Comparison of ENCODE assay signal across 16 mouse cellular contexts in the genomic region with DNA sequence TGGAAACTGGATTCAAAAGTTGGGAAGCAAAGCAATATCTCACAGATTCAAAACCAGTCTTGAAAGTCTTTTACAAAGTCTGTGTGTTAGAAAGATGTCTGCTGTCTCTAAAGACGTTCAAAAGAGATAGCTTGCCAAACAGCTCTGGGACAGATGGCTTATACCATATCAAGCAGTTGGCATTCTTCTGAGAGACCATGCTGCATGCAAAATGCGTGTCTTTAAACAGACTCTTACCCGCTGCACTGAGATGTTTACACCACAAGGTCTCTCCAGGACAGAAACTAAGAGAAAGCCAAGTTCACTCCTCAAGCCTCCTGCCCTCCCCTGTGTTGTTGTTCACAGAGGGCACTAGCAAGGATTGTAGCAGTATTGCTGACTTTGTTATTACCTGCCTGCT.
DNase-seq lines count a peak whose midpoint lies in the region; ATAC-seq and TF ChIP-seq lines count a peak whose summit lies in the region.
"Had no signal": no experiment of that assay in that cellular context is flagged by ENCODE, and none has a peak within 500 bp of the region (broad histone marks: within the 10 kb centered on the region; RNA-seq: fewer than 3 reads in every experiment).

No protein-coding gene starts in this region.

- H3K4me3 ChIP-seq in forebrain, embryonic 13.5 days: no peak overlapping the region
- no peak overlapping the region for H3K4me3 ChIP-seq in forebrain, embryonic 11.5 days (ENCODE audit: low read depth, low read length)
- H3K4me3 ChIP-seq in lung, adult 2 months (replicated peaks; ENCODE audit: extremely low read depth, low read depth, low read length): no peak overlapping the region
- H3K4me3 ChIP-seq: erythroblast, embryonic 14.5 days; liver, embryonic 15.5 days; megakaryocyte, embryonic 14.5 days had no signal

- DNase-seq in forebrain, embryonic 11.5 days (ENCODE audit: low spot score): no peak
- peak; percentile 2 for DNase-seq in lung, postnatal 36 days
- no peak for DNase-seq in lung, adult 2 months
- DNase-seq in left cerebral cortex, postnatal 36 days (ENCODE audit: low spot score in 2 of 2): peak; percentile 36 to 40
- DNase-seq in adipocyte (ENCODE audit: low spot score): no peak
- DNase-seq in adrenal gland, postnatal 10 days: no peak
- DNase-seq: adrenal gland, adult 8-10 months; cerebellum, adult 11 months; gastrocnemius, postnatal 25 days; kidney, adult 9 months had no signal

- no peaks in the 10 kb centered on the region for H3K27me3 ChIP-seq in forebrain, embryonic 13.5 days
- no peaks in the 10 kb centered on the region for H3K27me3 ChIP-seq in forebrain, embryonic 11.5 days (ENCODE audit: control insufficient read depth, insufficient read depth, low read length)
- H3K27me3 ChIP-seq: liver, embryonic 15.5 days; megakaryocyte, embryonic 14.5 days had no signal

- no peaks in the 10 kb centered on the region for H3K9me3 ChIP-seq in forebrain, embryonic 13.5 days (replicated peaks)
- H3K9me3 ChIP-seq in forebrain, embryonic 11.5 days (ENCODE audit: control insufficient read depth, low read length): no peaks in the 10 kb centered on the region
- H3K9me3 ChIP-seq: liver, embryonic 15.5 days; megakaryocyte, embryonic 14.5 days had no signal

- ATAC-seq in forebrain, embryonic 13.5 days: peak; percentile 70; the same call in 1 of the 2 replicates
- ATAC-seq in forebrain, embryonic 11.5 days (replicated peaks; ENCODE audit: low FRiP score): no peak
- ATAC-seq in cerebellum, adult (ENCODE audit: insufficient number of reproducible peaks, low FRiP score, low TSS enrichment): no peak
- ATAC-seq: hindbrain, embryonic 16.5 days had no signal

- no peak overlapping the region for H3K4me2 ChIP-seq in forebrain, embryonic 13.5 days
- no peak overlapping the region for H3K4me2 ChIP-seq in forebrain, embryonic 11.5 days (ENCODE audit: low read depth, low read length, severe bottlenecking)
- H3K4me2 ChIP-seq: liver, embryonic 15.5 days had no signal

- TF ChIP-seq POLR2A in lung, adult 2 months (IDR thresholded peaks at IDR 0.05; ENCODE audit: borderline replicate concordance, extremely low read depth, low read depth, low read length): no peak

- H3K9ac ChIP-seq in forebrain, embryonic 13.5 days: no peak overlapping the region
- no peak overlapping the region for H3K9ac ChIP-seq in forebrain, embryonic 11.5 days (ENCODE audit: low read length)
- H3K9ac ChIP-seq: liver, embryonic 15.5 days had no signal

- no peaks in the 10 kb centered on the region for H3K36me3 ChIP-seq in forebrain, embryonic 13.5 days (ENCODE audit: poor library complexity, severe bottlenecking)
- no peaks in the 10 kb centered on the region for H3K36me3 ChIP-seq in forebrain, embryonic 11.5 days (ENCODE audit: control insufficient read depth, insufficient read depth, low read length)
- H3K36me3 ChIP-seq: liver, embryonic 15.5 days had no signal

- WGBS in forebrain, embryonic 13.5 days: 70% methylated on average over 3 of the region's 3 CpGs
- WGBS in forebrain, embryonic 11.5 days: 80% methylated on average over 3 of the region's 3 CpGs
- 33% methylated on average over 3 of the region's 3 CpGs for WGBS in lung, adult 2 months

- no peak overlapping the region for H3K27ac ChIP-seq in forebrain, embryonic 13.5 days
- no peak overlapping the region for H3K27ac ChIP-seq in forebrain, embryonic 11.5 days (ENCODE audit: low read depth, low read length)
- H3K27ac ChIP-seq: liver, embryonic 15.5 days had no signal

- TF ChIP-seq CTCF in lung, adult 2 months (IDR thresholded peaks at IDR 0.05; ENCODE audit: insufficient read depth, low read length): no peak

- intact Hi-C loops in left cerebral cortex, postnatal 36 days (cut with DNase I): no loop called here

- no peaks in the 10 kb centered on the region for H3K4me1 ChIP-seq in forebrain, embryonic 13.5 days
- no peaks in the 10 kb centered on the region for H3K4me1 ChIP-seq in forebrain, embryonic 11.5 days (replicated peaks; ENCODE audit: control insufficient read depth, insufficient read depth, low read length)
- H3K4me1 ChIP-seq in lung, adult 2 months (ENCODE audit: control insufficient read depth, insufficient read depth, low read length): no peaks in the 10 kb centered on the region
- H3K4me1 ChIP-seq: megakaryocyte, embryonic 14.5 days had no signal

Comparison
In these comparisons a context has a peak if more than half of its experiments do, and no peak if none do; other contexts are left out.
1. DNase-seq: peak in lung, postnatal 36 days (single experiment) and left cerebral cortex, postnatal 36 days (2 of 2); none in forebrain, embryonic 11.5 days (single experiment), lung, adult 2 months (single experiment), adipocyte (single experiment) and adrenal gland, postnatal 10 days (single experiment).